Mouse (Mus musculus) R1 (cell line): ENCODE measurements around the gene Ttll3.

Source experiments
- DNase-seq: peaks from one replicate; pipeline ENCODE4 v3.0.0-alpha.2; 2018; ENCODE audit warnings: low read depth, low spot score

Ttll3 gene

GRCm38 (mm10) chr6:113379246-113379645, 9.8 kb upstream of the Ttll3 start:
- DNase-seq: no peak

- peak; percentile 59 for DNase-seq
Measured at GRCm38 (mm10) chr6:113380480-113380879, 8.6 kb upstream of the Ttll3 start.

- no peak for DNase-seq
Measured at GRCm38 (mm10) chr6:113384351-113384927, 4.6 kb upstream of the Ttll3 start.

GRCm38 (mm10) chr6:113385160-113385714, 3.8 kb upstream of the Ttll3 start:
- no peak for DNase-seq

DNA sequence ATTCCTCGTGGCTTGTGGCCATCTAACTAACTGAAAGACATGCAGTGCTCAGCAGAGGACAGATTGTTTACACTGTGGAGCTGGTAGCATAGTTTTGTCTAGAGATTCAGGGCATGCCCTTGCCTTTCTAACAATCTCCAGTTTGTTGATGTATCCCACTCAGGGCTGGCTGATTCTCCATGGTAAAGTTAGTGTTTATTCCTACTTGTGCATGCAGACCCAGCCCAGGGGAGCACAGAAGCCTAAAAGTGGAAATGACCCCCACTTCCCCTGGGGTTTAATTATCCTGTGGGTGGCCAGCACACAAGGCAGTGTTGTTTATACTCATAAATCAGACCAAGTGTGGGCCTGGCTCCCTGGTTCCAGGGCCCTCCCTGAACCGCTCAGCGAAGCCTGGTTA, 3.0 kb upstream of the Ttll3 start:
- DNase-seq: no peak

GRCm38 (mm10) chr6:113390715-113391114, 1.7 kb downstream of the Ttll3 start:
- no peak for DNase-seq

DNA sequence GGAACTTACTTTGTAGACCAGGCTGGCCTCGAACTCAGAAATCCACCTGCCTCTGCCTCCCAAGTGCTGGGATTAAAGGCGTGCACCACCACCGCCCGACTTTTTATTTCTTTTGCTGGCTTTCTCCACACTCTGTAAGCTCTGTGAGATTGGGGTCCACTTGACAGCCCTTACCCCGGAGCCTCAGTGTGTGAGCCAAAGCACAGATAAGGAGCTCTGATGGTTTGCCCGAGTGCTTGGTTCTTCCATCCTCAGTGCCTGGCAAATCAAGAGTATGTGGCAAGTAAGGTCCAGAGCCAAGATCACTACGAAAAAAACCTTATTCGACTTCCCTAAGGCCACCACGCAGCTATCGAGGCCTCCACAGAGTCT, 2.9 kb downstream of the Ttll3 start:
- no peak for DNase-seq

DNA sequence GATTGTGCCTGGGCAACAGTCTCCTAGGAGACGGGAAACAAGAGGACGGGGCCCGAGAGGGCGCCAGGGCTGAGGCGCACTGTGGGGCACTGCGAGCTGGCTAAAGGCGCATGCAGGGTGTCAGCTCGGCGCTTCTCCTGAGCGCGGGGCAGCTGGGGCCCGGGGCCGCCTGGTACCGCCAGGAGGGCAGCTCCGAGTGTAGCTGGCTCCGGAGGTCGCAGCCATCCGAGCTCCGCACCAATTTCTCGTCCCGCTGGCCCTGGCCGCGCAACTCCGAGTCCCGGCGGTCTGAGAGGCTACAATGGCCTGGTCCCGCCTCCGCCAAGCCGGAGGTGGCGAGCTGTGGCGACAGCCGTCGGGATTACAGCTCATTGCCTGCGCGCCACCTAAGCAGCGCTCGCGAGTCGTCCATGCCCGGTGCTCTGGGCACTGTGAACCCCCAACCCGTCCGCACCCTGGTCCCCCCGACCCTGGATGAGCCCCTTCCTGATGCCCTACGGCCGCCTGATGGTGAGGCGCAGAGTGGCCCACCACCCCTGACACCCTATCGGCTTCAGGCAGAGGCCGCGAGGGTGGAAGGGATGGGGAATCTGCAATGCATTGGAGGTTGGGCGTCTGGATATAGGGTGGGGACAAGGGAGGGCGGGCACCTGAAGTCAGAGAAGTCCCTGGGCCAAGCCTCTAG, 3.5 kb downstream of the Ttll3 start:
- DNase-seq: peak; percentile 79

DNA sequence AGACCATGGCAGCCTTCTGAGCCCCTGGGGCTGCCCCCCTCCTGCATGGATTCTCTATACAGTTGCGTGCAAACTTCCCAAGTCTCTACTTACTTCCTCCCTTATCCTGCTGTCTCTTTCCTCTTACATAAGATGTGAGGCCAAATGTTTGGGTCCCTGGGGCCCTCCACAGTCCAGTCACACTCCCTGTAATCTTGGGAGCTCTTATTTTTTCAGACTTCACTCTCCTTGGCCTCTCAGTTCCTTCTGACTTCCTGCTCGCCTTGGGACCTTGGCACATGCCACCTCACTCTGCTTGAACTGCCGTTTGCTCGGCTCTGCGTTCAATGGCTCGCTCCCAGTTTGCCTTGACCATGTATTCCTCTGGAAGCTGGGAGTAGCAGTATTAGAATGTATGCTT, 4.9 kb downstream of the Ttll3 start:
- no peak for DNase-seq

DNA sequence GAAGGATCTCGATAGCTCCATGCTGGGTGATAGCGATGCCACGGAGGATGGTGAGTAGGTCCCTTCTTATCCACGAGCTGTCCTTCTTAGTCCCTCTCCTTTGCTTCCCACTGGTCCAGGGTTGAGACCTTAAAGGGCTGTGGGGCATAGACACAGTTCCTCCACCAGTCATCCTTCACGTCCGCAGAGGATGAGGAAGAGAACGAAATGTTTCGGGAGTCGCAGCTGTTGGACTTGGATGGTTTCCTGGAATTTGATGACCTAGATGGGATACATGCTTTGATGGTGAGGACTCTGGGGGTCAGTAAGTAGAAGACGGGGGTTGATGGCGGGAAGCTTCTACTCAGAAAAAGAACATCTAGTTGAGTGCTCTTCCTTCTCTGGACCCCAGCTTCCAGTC, 5.8 kb downstream of the Ttll3 start:
- no peak for DNase-seq

GRCm38 (mm10) chr6:113395501-113395900, 6.4 kb downstream of the Ttll3 start:
- DNase-seq: peak; percentile 80

- peak; percentile 92 for DNase-seq
Measured at GRCm38 (mm10) chr6:113396270-113397030, 7.4 kb downstream of the Ttll3 start.

- no peak for DNase-seq
Measured at GRCm38 (mm10) chr6:113402094-113402493, 13.0 kb downstream of the Ttll3 start.

- DNase-seq: no peak
Measured at GRCm38 (mm10) chr6:113404649-113405448, 15.8 kb downstream of the Ttll3 start.

DNA sequence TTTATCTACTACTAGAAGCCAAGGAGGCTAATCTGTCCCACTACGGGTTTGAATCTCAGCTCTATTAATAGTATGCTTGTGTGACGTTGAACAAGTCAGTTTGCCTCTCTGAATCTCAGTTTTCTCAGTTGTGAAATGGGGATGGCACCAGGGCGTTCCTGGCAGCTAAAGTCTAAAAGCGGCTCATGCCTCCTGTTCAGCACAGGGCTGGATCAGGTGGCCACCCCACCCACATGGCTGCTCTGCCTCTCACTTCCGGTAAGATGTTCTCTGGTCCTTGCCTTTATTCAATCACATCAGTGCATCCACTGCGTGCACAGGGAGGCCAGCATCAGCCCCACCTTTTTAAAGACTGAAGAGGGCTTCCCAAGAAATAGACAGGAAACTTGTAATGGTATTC, 16.4 kb downstream of the Ttll3 start:
- no peak for DNase-seq

DNA sequence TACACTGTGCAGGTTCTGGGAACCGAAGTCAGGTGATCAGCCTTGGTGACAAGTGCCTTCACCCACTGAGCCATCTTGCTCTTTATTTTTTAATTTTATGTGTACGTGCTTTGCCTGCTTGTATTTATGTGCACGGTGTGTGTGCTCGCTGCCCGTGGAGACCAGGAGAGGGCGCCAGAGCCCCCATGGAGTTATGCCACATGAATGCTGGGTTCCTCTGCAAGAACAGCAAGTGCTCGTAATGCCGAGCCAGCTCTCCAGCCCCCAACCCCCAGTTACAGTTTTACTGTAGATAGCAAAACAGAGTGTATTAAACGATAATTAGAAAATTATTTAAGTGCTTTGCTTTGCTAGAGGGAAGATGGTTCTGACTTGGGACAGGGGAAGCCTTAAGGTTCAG, 17.6 kb downstream of the Ttll3 start:
- DNase-seq: peak; percentile 79

GRCm38 (mm10) chr6:113410001-113410400, 20.9 kb downstream of the Ttll3 start:
- peak; percentile 74 for DNase-seq

- DNase-seq: no peak
Measured at GRCm38 (mm10) chr6:113416416-113416815, 27.4 kb downstream of the Ttll3 start.

DNA sequence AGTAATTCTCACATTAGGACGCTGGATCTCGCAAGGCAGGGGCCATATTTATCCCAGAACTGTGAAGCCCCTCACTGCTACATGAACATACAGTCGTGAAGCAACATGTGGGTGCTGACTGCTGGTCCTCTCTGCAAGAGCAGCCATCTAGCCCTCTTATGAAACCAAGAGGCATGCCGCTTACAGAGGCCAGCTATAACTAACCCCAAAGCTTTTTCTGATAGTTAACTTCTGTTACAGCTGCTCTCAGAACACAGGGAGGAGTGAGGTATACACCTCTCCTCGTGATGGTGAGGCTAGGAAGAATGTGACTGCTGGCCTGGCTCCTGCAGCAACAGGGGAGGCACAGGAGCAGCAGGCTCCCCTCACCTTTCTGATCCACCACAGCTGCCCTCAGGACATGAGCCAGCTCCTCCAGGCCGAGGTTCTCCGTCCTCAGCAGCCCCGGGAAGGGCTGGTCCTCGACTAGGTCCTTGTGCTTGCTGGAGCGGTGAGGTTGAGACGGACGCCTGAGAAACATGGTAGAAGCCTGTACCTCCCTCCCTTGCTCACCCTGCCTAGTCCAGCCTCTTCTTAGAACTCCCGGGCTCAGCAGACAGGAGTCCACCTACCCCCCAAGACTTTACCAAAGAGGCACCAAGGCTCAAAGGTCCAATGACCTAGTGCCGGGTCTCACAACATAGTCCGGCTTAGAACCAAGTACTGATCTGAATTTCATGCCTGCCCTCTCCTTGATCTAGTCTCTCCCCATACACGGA, 29.6 kb downstream of the Ttll3 start:
- DNase-seq: no peak

GRCm38 (mm10) chr6:113419199-113419587, 30.1 kb downstream of the Ttll3 start, which contains the start of gene Rpusd3:
Rpusd3 (minus strand) TSS chr6:113419340.
- DNase-seq: peak; percentile 99

DNA sequence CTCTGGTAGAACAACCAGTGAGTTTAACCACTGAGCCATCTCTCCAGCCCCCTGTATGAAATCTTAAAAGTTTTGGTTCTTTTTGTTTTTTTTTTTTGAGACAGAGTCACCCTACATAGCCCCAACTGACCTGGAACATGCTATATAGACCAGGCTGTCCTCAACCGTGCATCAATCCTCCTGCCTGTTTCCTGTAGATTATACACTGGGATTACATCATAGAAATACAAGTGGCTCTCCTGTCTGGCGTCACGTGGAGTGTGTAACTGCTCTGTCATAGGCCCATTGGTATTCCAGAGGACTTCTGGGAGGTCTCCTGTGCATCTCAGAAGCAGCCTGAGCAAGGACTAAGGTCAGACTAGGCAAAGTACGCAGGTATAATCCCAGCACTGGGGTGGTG, 33.9 kb downstream of the Ttll3 start:
- DNase-seq: no peak
